Mouse (Mus musculus): Measurements from ENCODE around the gene Camta1. TPM values are rescaled to one million over a fixed set of nuclear protein-coding genes. Genes with fewer than 3 reads are reported as not detected.
"Not testable (repeated sequence)": the region's sequence is repeated elsewhere in the genome, so short reads cannot be mapped to it uniquely, and the experiment has no call there.

The Camta1 gene
- total RNA-seq, 2 experiments from 2014 or later = 66.1 to 84.1 TPM

GRCm38 (mm10) chr4:151044037-151044943 lies 817.4 kb downstream of the Camta1 start, which contains the start of gene Per3:
Per3 (minus strand) TSS chr4:151044665.
- peak; percentile 99 for DNase-seq
- intact Hi-C loops (cut with DNase I; ENCODE audit: low total_unique reads) = no loop called here

GRCm38 (mm10) chr4:151043281-151043680 lies 818.4 kb downstream of the Camta1 start:
- DNase-seq = no peak
- intact Hi-C loops (cut with DNase I; ENCODE audit: low total_unique reads) = no loop called here

GRCm38 (mm10) chr4:151041506-151041905 lies 820.2 kb downstream of the Camta1 start:
- intact Hi-C loops (cut with DNase I; ENCODE audit: low total_unique reads) = no loop called here
- no peak for DNase-seq

GRCm38 (mm10) chr4:151037800-151038199 lies 823.9 kb downstream of the Camta1 start:
- DNase-seq = no peak
- intact Hi-C loops (cut with DNase I; ENCODE audit: low total_unique reads) = no loop called here

- DNase-seq = no peak
- intact Hi-C loops (cut with DNase I; ENCODE audit: low total_unique reads) = no loop called here
Measured at GRCm38 (mm10) chr4:151036521-151036920, 825.2 kb downstream of the Camta1 start.

- no peak for DNase-seq
- intact Hi-C loops (cut with DNase I; ENCODE audit: low total_unique reads) = no loop called here
Measured at GRCm38 (mm10) chr4:151027001-151027400, 834.7 kb downstream of the Camta1 start.

GRCm38 (mm10) chr4:151024152-151024551 lies 837.5 kb downstream of the Camta1 start:
- intact Hi-C loops (cut with DNase I; ENCODE audit: low total_unique reads) = no loop called here
- no peak for DNase-seq

- intact Hi-C loops (cut with DNase I; ENCODE audit: low total_unique reads); DNase-seq: not testable (repeated sequence)
Measured at GRCm38 (mm10) chr4:151017356-151017755, 844.3 kb downstream of the Camta1 start.

GRCm38 (mm10) chr4:151015946-151016345 lies 845.7 kb downstream of the Camta1 start:
- intact Hi-C loops (cut with DNase I; ENCODE audit: low total_unique reads) = no loop called here
- no peak for DNase-seq

- intact Hi-C loops (cut with DNase I; ENCODE audit: low total_unique reads) = no loop called here
- no peak for DNase-seq
Measured at GRCm38 (mm10) chr4:151010316-151010715, 851.4 kb downstream of the Camta1 start.

GRCm38 (mm10) chr4:151006945-151007344 lies 854.7 kb downstream of the Camta1 start:
- intact Hi-C loops (cut with DNase I; ENCODE audit: low total_unique reads) = no loop called here
- DNase-seq = peak; percentile 24

- DNase-seq = no peak
- intact Hi-C loops (cut with DNase I; ENCODE audit: low total_unique reads) = no loop called here
Measured at GRCm38 (mm10) chr4:151005656-151006318, 855.9 kb downstream of the Camta1 start.

GRCm38 (mm10) chr4:151001397-151001796 lies 860.3 kb downstream of the Camta1 start:
- no peak for DNase-seq
- intact Hi-C loops (cut with DNase I; ENCODE audit: low total_unique reads) = no loop called here

GRCm38 (mm10) chr4:150998626-150999025 lies 863.0 kb downstream of the Camta1 start:
- intact Hi-C loops (cut with DNase I; ENCODE audit: low total_unique reads) = no loop called here

GRCm38 (mm10) chr4:150996797-150997196 lies 864.9 kb downstream of the Camta1 start, which contains the start of gene Uts2:
Uts2 (plus strand) TSS chr4:150997097.
- DNase-seq = no peak
- intact Hi-C loops (cut with DNase I; ENCODE audit: low total_unique reads) = no loop called here

More at GRCm38 (mm10) chr4:150998626-150999025, 863.0 kb downstream of the Camta1 start:
- DNase-seq = no peak

GRCm38 (mm10) chr4:150990148-150990547 lies 871.5 kb downstream of the Camta1 start:
- no peak for DNase-seq
- intact Hi-C loops (cut with DNase I; ENCODE audit: low total_unique reads) = no loop called here

GRCm38 (mm10) chr4:150980153-150980552 lies 881.5 kb downstream of the Camta1 start:
- DNase-seq = no peak
- intact Hi-C loops (cut with DNase I; ENCODE audit: low total_unique reads) = no loop called here

GRCm38 (mm10) chr4:150979455-150979854 lies 882.2 kb downstream of the Camta1 start:
- intact Hi-C loops (cut with DNase I; ENCODE audit: low total_unique reads) = no loop called here

GRCm38 (mm10) chr4:150978156-150978910 lies 883.3 kb downstream of the Camta1 start:
- DNase-seq = no peak
- intact Hi-C loops (cut with DNase I; ENCODE audit: low total_unique reads) = no loop called here

More at GRCm38 (mm10) chr4:150979455-150979854, 882.2 kb downstream of the Camta1 start:
- DNase-seq = no peak

- no peak for DNase-seq
- intact Hi-C loops (cut with DNase I; ENCODE audit: low total_unique reads) = no loop called here
Measured at GRCm38 (mm10) chr4:150975145-150975544, 886.5 kb downstream of the Camta1 start.

Data from gastrocnemius, postnatal 14 days (tissue).